Mouse (Mus musculus) gastrocnemius, postnatal 14 days (tissue): ENCODE results near the gene Slfn9. TPM values are rescaled to one million over a fixed set of nuclear protein-coding genes. Genes with fewer than 3 reads are reported as not detected.
"Not testable (repeated sequence)": the region's sequence is repeated elsewhere in the genome, so short reads cannot be mapped to it uniquely, and the experiment has no call there.

Experiments used
- DNase-seq: peaks from one replicate; pipeline ENCODE4 v3.0.0; 2021; ENCODE audit warnings: mixed read lengths
- intact Hi-C: fragments of 180-260 bp; cut with DNase I; formaldehyde crosslinking; loops from one replicate; pipeline ENCODE4 v1.15.1; 2025; ENCODE audit warnings: low total_unique reads
- long read RNA-seq, 2 experiments: library from polyadenylated mRNA; stranded (forward); transcript quantifications; one replicate each; pipeline ENCODE4 v2.0.0; 2021
- total RNA-seq, 2 experiments: library from RNA; stranded (reverse); gene quantifications; 2 replicates each; pipeline ENCODE4 v1.2.3; 2021

Slfn9 gene
- 1 to 10 TPM in 1 of 2 experiments, under 1 TPM in 1; 0.89 to 1.9 TPM for total RNA-seq
- long read RNA-seq, experiment 1: 0 reads
- long read RNA-seq, experiment 2: 0 reads

DNA sequence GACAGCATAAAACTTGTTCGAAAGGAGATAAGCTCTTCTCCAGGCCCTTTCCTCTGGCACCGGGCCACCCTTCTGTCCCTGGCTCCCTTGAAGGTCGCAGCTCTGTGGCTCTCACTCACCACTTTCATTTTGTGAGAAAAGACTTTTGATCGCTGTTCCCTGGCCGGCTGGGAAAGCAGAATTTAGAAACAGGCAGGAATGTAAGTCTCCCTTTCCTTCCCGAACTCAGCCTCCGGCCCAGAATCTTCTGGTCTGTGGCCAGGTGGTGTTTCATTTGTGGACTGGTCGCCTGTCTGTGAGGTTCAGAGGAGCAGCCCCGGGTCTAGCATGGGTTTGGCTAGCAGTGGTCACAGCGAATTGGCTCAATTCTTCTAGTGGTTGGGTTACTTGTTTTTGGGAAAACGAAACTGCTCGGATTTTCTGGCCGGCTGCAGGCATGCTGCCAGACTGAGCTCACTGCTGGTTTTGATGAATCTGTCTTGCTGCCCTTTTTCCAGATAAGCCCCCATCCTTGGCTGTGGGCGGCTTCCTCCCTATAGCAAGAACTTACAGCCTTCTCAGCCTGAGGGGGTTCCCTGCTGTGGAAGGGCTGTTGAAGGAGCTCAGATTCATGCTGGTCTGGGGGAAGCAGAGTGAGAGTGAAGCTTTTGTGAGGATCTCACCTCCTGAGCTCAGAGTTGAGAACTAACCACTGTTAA, at the start of gene Slfn9:
Gene Slfn9 (minus strand): TSS at position 362 of the 698 bp plus-strand sequence.
- DNase-seq: peak; percentile 53
- intact Hi-C loops: no loop called here

- no peak for DNase-seq
- intact Hi-C loops: no loop called here
Observed at GRCm38 (mm10) chr11:83041000-83041399, 49.4 kb upstream of the Slfn9 start.

DNA sequence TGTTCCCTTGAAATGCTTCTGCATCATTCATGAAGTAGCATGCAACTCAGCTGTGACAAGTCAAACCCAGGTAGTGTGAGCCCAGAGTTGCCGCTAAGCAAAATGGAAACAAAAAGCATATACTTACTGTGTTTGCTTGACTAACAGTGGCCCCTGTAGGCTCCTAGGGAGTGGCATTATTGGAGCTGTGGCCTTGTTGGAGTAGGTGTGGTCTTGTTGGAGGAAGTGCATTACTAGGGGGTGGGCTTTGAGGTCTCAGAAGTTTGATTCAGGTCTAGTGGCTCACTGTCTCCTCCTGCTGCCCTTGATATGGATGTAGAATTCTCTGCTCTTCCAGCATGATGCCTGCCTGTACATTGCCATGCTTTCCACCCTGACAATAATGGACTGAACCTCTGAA, 48.7 kb upstream of the Slfn9 start:
- intact Hi-C loops: no loop called here

DNA sequence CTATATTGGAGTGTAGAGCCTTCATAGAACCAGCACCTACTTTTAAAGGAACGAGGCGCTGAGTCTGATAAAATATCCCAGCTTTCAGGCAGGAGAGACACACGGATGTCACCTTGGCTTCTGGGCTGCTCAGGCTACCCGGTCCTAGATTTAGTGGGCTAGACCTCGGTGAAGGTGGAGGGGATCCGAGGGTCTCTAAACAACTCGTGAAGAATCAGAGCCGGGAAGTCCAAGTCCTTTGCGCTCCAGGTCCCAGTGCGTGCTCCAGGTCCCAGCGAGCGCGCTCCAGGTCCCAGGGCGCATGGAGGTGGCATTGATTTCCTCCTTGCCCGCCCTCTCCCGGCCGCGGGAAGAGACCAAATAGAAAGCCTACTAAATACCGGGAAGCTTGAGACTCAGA, 48.2 kb upstream of the Slfn9 start:
- no peak for DNase-seq
- intact Hi-C loops: no loop called here

More for the DNA sequence above, 48.7 kb upstream of the Slfn9 start:
- DNase-seq: no peak

DNA sequence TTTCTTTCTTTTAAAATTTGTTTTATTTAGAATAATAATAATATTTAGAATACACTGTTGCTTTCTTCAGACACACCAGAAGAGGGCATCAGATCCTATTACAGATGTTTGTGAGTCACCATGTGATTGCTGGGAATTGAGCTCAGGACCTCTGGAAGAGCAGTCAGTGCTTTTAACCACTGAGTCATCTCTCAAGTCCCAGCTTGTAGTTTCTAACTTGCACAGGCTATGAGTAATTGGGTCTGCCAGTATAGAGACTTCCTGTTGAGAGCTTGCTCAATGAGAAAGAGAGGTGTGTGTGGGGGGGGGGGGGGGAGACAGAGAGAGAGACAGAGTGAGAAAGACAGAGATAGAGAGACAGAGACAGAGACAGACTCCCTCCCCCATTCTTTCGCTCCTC, 47.5 kb upstream of the Slfn9 start:
- no peak for DNase-seq
- intact Hi-C loops: no loop called here

DNA sequence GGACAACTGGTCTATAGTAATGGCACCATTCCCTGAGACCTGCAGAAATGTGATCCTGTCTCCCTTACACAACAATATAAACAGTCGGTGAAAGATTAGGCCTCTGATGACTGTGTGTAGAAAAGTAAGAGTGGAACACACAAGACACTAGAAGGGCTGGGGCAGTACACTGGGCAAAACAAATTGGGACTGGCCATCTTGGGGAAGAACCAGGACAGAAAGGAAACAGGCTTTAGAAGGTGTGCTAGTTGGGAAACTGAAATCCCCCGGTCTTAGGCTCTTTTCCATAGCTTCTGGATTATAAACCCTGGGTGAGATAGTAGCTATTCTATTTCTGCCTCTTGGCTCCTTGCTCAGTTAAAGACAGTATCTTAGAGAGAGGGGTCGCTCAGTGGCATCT, 47.1 kb upstream of the Slfn9 start:
- DNase-seq, intact Hi-C loops: not testable (repeated sequence)

- intact Hi-C loops: no loop called here
- peak; percentile 39 for DNase-seq
Observed at GRCm38 (mm10) chr11:83020621-83021020, 29.0 kb upstream of the Slfn9 start, which contains the start of gene Slfn8. TSS of gene Slfn8 (minus strand) at chr11:83020810.

DNA sequence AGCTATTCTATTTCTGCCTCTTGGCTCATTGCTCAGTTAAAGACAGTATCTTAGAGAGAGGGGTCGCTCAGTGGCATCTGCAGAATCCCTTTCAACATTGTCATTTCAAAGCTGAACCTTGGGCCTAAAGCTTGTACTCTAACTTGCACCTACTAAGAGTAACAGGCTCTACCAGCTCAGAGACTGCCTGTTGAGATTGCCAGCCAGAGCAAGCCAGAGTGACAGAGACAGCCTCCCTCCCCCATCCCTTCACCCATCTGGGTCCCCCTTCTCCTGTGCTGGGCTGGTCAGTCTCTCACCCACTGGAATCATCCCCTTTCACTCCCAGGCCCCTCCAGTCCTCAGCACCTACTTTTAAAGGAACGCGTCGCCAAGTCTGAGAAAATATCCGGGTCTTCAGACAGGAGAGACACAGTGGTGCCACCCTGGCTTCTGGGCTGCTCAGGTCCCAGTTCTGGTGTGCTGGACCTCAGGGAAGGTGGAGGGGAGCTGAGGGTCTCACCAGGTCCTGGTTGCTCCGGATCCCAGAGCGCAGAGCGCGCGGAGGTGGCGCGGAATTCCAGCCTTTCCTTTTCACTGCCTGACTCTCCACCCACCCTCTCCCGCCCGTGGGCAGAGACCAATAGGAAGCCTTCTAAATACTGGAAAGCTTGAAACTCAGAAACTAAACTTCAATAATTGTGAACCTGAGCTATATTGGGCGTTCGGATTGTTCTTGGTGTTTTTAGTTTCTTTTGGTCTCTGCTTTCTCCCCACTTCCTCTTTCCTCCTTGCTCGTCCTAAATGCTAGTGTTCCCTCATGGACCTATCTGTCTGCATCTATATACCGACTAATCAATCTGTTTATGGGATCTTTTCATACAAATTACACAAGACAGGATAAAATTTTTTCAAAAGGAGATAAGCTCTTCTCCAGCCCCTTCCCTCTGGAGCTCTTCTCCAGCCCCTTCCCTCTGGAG, 28.2 kb upstream of the Slfn9 start:
- intact Hi-C loops, DNase-seq: not testable (repeated sequence)

DNA sequence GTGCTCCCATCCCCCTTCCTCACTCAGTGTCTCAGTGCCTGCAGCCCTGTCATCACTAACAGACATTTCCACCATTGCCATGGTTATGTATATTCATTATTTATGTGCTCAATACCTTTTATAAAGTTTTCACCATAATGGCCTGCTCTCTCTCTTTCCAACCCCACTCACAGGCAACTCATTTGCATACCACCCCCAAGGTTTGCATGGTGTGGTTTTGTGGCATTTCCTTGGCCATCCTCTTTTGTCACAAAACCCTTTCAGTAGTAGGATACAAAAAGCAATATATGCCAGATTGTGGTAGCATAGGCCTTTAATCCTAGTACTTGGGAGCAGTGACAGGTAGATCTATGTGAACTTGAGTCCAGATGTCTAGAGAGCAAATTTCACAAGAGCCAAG, 24.5 kb upstream of the Slfn9 start:
- intact Hi-C loops: no loop called here
- DNase-seq: no peak

DNA sequence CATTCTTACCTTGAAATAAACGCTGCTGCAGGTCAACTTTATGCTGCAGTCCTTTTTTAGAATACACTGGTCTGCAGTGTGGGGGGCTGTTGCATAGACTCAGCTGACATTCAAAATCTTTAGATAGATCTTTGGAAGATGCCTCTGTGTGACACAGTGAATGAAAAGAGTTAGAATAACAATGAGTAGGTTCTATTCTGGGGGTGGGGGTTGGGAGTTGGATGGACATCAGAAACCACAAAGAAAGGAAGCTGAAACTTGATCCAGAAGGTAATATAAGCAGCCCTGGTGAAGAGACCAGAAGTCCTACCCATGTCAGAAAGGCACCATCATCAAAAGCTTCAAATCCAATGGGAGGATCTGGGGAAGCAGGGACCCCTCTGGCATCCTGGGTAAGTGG, 21.7 kb upstream of the Slfn9 start:
- intact Hi-C loops: no loop called here
- DNase-seq: no peak

- intact Hi-C loops: not testable (repeated sequence)
- DNase-seq: peak; percentile 36
Observed at GRCm38 (mm10) chr11:82990612-82991385, 831 bp downstream of the Slfn9 start.

DNA sequence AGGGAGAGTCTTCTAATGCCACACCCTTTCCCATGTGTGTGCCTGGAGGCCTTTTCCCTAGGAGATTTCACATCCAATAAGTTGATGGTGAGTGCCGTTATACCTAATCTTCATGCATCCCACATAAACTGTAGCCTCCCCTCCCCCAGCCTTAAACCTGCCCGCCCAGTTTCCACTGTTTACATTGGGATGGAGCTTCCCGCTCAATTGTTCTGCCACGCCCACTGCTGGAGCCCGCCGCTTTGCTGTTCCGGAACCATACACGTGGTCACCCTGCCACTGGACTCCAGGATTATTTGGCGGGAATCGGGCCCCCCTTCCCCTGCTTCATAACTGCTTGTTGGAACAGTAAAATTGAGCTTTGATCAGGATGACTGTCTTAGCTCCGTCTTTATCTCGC, 2.3 kb downstream of the Slfn9 start:
- intact Hi-C loops: no loop called here
- no peak for DNase-seq

DNA sequence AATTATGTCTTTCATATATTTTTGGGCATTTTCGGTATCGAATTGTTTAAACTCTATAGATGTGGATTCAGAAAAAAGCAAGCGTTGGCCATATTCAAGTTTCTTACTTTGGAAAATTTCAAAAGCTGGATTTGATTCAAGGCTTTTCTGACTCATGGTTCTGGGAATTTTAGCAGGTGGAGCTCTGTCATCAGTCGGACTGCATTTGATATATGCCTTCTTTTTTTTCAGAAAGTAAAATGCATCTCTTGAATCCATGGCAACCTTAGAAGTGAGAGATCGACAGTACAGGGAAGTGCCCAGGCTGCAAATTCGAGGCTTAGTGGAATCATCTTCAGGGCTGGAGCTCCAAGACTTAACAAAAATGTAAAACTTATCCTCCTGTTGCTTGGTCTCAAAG, 4.0 kb downstream of the Slfn9 start:
- no peak for DNase-seq
- intact Hi-C loops: no loop called here

DNA sequence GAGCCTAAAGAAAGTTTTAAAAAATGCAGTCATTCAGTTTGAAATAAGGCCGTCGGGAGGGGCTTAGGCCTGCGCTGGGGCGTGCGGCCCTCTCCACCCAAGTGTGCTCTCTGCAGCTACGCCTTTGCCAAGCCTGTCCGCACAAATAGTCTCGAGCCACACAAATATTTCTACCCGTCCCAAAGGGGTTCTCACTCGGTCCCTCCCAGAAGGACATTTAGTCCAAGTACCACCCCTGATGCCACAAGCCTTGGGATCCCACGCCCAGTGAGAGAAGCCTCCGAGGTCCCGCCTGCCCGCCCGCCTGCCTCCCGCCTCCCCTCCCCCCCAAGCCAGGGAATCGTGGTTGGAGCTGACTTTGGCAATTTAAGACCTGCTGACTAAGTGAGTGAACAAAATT, 8.4 kb downstream of the Slfn9 start:
- intact Hi-C loops: no loop called here
- no peak for DNase-seq

DNA sequence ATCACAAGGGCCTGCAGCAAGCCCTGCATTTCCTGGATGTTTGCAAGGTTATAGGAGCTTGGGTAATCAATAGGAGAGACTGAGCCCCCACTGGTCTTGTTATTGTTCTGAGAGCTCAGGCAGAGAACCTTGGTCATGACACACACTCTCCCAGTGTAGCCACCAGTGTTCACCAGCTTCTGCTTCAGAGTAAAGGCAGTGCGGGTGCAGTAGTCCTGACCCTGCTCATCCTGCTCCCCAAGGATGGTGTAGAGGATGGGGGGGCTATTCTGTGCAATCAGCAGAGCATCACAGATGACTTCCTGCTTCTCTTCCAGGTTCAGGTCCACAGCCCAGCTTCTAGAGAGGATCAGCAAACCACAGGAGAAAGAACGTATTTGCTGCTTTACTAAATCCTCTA, 9.2 kb downstream of the Slfn9 start:
- intact Hi-C loops: not testable (repeated sequence)

GRCm38 (mm10) chr11:82973916-82974315, 17.7 kb downstream of the Slfn9 start:
- intact Hi-C loops: no loop called here
- peak; percentile 15 for DNase-seq

More for the DNA sequence above, 9.2 kb downstream of the Slfn9 start:
- not testable (repeated sequence) for DNase-seq

GRCm38 (mm10) chr11:82971590-82971974, 20.0 kb downstream of the Slfn9 start:
- intact Hi-C loops: no loop called here
- DNase-seq: no peak

GRCm38 (mm10) chr11:82970712-82971589, 20.7 kb downstream of the Slfn9 start:
- DNase-seq: peak; percentile 50
- intact Hi-C loops: no loop called here

GRCm38 (mm10) chr11:82962215-82962614, 29.4 kb downstream of the Slfn9 start:
- intact Hi-C loops: no loop called here
- no peak for DNase-seq
